Mouse (Mus musculus) neural tube, embryonic 10.5 days (tissue): ENCODE measurements around the gene Urah.

Source experiments
- DNase-seq: peaks from one replicate; pipeline ENCODE4 v3.0.0-alpha.2; 2017; ENCODE audit warnings: low spot score; ENCODE audit errors: extremely low spot score

Urah gene

DNA sequence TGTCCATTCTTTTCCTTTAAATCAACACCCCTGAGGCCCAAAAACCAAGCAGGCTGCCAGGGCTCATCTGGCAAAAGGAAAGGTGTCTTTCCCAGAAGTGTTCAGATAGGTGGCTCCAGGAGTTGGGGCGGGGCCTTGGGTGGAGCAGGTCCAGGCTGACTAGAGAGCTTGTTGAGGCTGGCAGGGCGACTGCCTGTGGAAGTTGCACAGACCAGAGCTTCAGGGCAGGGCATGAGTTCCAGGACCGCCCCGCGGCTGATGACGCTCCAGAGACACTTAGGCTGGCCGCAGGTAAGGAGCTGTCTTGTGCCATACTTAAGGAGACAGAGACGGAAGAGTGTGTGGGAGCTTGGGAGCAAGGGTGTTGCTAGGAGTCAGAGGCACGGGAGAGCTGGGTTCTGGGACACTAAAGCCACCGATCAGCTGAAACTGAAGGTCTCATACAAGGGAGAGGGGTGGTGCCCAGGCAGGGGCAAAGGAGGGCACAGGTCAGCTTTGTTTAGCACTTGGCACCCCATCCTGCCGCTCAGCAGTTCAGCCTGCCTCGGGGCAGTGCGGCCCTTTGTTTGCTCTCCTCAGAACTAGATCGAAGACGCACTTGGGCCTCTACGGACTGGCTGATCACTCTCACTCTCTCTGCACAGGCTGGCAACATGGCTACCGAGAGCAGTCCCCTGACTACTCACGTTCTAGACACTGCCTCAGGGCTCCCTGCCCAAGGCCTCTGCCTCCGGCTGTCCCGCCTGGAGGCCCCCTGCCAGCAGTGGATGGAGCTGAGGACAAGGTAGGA lies at the start of gene Urah:
Gene Urah (plus strand): TSS at position 51 of the 790 bp plus-strand sequence.
- no peak for DNase-seq

DNA sequence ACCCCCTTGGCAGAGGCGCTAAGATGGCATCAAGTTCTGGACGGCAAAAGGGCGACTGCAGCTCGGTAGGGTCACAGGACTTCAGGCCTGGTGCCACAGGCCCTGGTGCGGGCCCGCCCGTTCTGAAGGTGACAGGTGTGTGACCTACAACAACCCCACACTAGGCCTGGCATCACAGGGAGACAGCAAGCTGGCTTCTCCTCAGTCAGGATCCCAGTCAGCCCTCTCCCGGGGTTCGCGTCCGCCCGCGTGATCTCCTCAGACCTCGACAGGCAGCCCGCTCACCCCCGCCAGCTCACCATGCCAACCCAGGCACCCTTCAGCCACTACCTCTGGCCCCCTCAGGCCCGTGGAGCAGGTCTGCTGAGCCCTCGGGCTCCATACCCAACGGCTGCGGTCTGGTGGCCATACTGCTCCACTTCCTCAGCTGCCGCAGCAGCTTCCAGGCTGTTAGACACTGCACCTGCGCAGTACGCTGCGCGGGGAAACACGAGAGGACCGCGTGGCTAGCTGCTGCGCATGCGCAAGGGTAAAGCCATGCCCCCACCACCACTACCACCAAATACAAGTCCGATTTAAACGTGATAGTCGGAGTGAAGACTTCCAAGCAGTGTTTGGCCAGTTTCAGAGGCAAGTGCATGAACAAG lies 47.3 kb upstream of the Urah start, which contains the start of gene Syce1:
Gene Syce1 (minus strand): TSS at position 447 of the 647 bp plus-strand sequence.
- no peak for DNase-seq

DNA sequence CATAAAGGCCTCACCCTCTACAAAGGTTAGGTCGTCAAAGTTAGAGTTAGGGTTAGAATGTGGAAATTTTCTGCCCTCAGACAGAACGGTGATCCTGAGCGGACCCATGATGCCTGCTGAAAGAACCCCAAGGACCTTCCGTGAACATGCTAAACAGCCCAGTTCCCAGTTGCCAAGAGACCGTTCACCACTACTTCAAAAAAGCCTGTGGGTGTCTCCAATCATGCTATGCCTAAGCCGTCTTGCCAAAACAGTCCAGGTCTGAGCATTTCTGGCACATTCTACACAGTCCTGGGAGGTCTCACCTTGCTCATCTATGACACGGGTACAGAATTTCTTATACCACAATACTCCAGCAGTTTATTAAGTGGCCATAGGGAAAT lies 46.8 kb upstream of the Urah start:
- DNase-seq, result no peak

DNA sequence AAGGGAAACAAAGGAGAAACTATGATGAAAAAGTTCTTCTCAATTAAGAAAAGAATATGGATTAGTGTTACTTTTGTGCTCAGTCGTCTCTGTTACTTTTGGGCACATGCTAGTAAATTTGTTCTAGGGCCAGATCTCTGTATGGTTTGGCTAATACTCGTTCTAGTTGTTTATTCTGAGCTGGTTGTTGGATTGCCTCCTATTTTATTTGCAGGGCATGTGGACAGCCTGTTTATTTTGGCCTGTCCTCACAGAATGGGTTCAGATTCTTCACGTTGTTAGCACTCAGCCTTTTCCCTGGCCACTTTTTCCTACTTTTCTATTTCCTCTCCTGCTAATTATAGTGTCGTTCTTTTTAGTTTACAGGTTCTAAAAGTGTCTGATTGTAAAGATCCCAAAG lies 41.3 kb upstream of the Urah start:
- DNase-seq, result no peak

DNA sequence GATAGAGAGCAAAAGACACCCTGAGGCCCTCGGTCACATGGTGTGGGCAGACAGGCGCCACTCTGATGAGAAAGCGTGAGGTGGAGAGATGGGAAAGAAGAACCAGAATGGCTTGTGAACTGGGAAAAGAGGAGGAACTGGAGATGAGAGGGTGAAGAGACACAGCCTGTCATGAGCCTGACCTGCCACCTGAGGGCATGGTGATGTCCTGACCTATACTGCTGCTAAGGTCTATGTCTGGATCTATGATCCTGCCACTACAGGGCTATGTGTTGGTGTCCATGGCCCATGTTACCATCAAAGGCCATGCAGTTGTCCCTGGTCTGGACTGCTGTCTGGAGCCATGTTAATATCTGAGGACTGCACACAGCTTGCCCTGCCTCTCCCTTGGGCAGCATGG lies 37.2 kb upstream of the Urah start:
- no peak for DNase-seq

DNA sequence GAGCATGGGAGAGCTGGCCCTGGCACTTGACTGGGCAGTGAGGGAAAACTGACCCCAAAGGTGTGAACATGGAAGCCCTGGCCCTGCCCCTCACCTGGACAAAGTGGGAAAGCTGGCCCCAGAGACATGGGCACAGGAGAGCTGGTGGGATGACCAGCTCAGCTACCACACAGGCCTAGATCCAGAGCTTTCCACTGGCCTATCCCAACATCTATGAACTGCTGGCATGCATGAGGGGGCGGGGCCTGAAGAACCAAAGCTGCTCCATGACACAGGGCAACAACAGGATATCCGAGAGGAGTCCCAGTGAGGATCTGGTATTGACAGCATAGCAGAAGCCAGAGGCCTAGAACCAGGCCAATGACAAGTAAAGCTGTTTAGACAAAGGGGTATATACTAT lies 36.6 kb upstream of the Urah start:
- no peak for DNase-seq

DNA sequence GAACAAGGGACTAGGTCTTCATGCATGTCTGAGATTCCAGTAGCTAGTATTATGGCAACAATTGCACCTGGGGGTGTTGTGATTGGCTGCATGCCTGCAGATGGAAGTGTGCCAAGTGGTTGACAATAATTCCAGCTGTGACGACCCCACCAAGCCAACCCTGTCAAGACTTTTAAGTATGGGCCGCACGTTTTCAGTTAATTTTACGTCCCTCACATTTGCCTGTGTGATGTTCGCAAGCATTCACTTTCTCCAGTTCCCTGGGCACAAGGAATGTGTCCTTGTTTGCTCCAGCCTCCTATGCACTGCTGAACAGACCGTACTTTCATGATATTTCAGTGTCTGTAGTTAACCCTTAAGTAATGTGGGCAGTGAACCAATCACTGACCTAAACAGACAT lies 32.2 kb upstream of the Urah start:
- no peak for DNase-seq

DNA sequence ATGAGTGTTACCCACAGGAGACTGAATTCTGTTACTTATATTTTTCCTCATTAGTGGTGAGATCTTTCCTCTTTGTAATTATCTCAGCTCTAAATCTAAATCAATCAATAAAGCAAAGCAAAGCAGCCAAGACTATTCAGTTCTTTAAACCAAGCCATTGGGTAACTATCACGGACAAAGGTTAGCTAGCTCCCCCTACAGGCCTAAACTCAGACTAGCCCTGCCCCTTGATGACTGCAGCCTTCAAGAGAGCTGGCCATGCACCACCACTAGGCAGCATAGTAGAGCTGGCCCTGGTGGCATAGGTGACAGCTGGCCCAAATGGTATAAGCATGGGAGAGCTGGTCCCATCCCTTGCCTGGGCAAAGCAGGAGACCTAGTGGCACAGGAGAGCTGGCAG lies 29.1 kb upstream of the Urah start:
- DNase-seq, result no peak

DNA sequence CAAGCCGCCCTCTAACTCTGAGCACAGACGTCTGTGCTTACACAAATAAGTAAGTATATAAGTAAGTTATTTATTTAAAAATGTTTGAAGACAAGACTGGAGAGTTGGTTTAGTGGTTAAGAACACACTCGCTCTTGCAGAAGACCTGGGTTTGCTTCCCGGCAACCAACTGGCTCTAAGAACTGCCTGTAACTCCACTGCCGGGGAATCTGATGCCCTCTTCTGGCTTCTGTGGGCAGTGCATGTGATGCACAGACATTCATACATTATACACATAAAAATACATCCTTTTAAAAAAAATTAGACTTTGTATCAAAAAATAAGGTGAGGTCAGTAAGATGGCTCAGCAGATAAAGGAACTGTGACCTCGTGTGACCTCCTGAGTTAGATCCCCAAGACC lies 24.3 kb upstream of the Urah start:
- DNase-seq, result no peak

DNA sequence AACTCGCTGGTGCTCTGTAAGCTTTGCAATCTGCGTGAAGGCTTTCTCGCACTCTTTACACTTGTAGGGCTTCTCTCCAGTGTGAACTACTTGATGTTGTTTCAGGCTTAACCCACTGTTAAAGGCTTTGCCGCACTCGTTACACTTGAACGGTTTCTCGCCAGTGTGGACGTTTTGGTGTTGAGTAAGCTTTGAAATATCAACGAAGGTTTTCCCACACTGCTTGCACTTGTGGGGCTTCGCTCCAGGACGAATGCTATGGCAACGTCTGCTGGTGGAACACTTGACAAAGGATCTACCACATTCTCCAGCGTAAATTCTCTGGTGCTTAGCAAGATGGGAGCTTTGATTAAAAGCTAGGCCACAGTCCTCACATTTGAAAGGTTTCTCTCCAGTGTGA lies 23.1 kb upstream of the Urah start:
- no peak for DNase-seq

DNA sequence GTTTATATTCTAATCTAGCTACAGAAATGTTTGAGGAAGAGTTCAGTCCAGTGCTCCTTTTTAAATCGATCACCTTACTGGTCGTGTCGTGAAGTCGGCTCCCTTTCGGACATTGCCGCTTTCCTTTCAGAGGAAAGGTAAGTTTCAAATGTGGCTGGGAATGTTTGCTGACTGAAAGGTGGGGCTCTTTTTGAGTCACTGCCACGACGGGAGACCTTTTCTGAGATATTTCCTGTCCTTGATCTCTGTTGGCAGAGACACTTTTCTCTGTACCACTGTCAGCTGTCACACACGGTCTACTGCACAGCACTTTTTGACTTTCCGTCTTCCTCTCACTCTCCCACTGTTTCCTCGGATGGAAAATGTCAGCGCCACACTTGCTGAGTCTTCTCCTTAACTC lies 22.0 kb upstream of the Urah start:
- no peak for DNase-seq

DNA sequence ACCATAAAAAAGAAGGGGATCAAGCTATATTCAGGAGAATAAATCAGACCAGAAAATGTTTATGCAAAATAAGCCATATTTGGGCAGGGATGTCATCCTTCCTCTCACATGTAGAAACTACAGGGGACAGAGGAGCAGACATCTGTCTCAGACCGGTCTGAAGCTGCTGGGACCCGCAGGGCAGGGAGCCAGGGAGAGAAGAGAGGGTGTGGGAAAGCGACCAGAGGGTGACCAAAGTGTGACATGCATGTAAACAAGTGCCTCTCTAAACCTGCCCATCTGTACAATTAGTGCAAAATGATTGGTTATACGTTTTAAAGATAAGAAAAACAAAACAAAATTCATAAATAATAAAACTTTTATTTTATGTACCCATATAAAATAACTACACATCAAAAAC lies 14.6 kb upstream of the Urah start:
- DNase-seq, result no peak

DNA sequence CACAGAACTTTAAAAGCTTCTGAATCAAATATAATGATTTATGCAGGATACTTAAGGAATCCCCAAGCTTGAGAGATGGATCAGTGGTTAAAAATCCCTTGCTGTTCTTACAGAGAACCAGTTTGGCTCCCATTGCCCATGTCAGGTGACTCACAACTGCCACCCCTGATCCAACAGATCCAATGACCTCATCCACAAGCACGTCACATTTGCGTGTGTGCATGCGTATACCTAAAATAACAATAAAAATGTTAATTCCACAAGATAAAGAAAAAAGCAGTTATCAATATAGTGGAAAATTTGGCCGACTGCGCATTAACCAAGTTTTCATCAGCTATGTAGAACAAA lies 13.5 kb upstream of the Urah start:
- no peak for DNase-seq

DNA sequence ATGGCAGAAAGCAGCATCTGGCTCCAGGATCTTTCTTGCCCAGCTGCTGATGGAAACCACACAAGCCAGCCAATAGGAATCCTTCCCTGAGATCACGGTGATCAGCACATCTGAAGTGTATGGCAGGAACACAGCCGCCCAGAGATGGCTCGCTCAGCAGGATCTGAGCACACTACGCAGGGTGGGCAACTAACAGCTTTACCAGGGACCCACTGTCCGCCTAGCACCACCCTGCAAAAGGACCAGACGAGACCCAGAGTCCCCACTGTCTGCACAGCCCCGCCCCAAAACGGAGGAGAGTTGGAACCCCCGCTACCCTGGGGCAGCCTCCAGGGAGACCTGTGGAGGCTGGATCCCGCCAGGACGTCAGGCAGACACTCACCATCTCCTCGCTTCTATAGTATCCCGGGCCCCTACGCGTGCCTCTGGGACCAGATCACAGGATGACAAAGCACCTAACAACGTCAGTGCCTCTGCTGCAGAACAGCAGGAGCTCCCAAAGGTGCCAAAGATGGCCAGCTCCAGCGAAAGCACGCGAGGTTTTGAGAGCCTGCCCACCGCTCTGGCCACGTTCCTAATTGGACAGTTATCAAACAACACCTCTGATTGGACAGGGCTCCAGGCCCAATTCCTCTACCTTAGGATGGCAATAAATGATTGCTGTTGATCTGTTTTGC lies 13.0 kb upstream of the Urah start, which contains the start of gene Zfp941:
Gene Zfp941 (minus strand): TSS at position 526 of the 677 bp plus-strand sequence.
- DNase-seq, result peak; percentile 61

DNA sequence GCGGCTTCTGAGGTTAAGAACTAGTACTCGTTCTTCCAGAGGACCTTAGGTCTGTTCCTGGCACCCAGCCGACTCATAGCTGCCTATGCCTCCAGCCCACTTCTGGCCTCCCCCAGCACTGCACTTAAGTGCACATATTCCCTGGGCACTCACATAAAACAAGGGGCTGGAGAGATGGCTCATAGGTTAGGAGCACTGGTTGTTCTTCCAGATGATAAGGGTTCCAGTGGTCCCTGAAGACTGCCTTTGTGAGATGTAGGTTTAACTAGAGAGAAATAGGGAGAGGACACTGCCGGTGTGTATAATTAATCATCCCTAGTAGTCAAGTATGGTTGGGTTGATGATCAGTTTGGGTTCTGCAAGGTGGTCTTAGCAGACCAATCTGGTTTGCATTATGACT lies 12.1 kb upstream of the Urah start:
- DNase-seq, result no peak

DNA sequence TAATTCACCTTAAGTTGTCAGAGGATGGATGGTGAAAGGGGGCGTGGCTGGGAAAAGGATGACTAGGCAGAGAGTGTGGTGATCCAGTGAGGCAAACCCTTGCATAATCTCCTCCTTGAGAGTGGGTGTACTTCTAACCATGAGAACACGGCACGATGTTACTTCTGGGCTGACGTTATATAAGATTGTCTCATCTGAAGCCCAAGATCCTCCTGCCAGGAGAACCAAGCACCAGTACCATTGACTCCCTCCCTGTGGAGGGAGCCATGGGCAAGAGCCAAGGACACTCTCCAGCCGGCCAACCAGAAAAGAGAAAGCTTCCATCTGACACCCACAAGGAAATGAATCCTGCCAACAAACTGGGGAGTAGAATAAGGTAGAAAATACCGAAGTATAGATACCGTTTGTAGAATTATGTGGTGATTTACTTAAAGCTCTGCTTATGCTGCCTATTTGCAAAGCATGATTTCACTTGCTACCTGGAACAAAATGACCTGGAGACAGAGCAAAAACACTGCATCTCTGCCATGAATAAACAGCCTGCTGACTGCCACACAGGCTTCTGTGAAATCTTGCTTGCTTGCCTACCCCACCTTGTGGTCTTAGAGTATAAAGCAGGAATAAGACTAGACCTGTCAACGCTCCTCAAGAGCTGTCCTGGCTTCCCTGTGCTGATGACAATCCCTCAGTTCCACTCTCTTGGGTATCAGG lies 6.5 kb upstream of the Urah start:
- DNase-seq, result no peak

DNA sequence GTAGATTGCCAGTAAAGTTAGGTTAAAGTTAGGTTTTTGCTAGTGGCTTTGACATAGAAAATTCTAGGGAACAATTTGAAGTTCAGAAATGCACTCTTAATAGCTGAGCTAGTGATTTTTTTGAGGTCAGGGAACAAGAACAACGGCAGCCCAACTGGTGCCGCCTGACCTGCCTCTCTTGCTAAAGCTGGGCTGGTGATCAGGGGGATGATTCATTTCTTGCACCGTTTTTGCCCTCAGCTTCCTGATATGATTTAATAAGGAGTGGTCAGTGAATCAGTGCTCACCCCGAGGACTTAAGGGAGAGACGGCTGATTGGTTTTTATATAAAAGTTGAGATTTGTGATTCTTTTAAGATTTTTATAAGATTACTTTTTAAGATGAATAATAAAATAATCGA lies 3.4 kb upstream of the Urah start:
- no peak for DNase-seq

DNA sequence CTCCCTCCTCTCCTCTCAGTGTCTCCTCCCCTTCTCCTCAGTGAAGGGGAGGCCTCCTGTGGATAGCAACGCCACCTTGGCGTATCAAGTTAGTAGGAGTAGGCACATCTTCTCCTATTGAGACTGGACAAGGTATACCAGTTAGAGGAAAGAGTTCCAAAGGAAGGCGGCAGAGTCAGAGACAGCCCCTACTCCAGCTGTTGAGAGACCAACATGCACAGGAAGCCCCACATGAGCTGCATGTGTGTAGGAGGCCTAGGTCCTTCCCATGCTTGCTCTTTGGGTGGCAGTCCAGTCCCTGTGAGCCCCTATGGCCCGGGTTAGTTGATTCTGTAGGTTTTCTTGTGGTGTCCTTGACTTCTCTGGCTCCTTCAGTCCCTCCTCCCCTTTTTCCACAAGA lies 1.5 kb upstream of the Urah start:
- DNase-seq, result no peak

DNA sequence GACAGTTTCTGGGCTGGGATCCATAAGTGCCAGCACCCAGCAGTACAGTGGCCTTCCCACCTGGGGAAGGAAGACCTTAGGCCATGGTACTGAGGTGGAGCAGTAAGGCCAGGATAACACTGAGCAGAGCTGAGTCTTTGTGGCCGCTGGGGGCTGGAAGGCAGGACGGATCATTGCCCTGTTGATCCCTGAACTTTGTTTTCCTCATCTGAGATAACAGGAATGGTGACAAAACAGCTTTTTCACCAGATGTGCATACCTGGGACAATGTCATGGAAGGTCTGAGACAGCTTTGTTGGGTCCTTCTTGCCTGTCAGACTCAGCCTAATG lies 905 bp downstream of the Urah start:
- no peak for DNase-seq

DNA sequence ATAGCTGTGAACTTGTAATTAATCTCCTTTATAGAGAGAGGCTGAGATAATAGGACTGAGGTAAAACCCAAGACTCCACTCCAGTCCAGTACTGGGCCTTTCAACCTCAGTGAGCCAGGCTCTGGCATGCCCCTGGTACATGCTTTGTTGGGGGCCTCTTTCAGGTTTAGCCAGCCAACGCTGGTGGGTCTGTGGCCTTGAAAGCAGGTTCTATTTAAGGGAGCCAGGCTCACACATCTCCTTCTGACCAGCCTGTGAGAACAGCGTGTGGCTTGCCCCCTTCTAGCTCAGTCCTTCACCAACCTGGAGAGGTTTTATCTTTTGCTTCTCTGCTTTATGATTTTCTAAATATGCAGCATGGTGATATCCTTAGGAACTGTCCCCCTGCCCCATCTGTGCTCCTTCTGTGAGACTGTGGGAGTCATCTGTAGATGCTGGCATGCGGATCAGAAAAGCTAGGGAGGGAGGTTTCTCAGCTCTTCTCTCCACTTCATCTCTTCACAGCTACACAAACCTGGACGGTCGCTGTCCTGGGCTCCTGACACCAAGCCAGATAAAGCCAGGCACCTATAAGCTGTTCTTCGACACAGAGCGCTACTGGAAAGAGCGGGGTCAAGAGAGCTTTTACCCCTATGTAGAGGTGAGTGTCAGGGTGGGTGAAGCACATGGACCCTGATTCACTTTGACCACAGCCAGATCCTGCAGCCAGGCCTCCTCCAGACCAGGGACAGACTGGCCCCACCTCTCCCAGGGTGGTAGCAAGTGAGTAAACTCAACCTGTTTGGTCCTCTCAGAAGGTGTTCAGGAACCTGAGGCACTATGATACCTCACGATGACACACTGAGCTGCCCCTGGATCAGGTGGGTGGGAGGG lies 1.7 kb downstream of the Urah start:
- no peak for DNase-seq

DNA sequence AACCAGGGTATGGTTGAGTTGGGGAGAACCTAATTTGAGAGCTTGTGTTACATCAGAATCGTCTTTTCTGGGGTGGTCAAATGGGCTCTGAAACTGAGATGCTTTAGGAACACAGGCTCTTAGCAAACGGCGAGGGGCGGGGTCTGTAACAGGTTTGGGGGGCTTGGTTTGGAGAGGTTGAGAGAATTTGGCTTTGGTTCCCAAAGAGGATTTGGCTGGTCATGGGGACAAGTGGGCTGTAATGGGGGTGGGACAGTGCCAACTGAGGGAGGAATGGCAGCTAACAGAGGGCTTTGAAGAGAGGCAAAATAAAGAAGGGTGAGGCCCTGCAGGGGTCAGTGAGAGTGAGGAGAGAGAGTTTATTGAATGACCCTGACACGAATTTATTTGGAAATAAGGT lies 4.7 kb downstream of the Urah start:
- DNase-seq, result no peak
